Mouse (Mus musculus): ENCODE data around the gene Zfp865. TPM values are rescaled to one million over a fixed set of nuclear protein-coding genes. Genes with fewer than 3 reads are reported as not detected.
A peak's percentile ranks its signal among the peaks of the same experiment; 100 is the strongest.
"Not testable (repeated sequence)": the region's sequence is repeated elsewhere in the genome, so short reads cannot be mapped to it uniquely, and the experiment has no call there.

Zfp865 gene
- polyA plus RNA-seq, 1 experiment from 2014 or later = 3.5 TPM

GRCm38 (mm10) chr7:5061774-5062359 is 41.7 kb downstream of the Zfp865 start, which contains the start of gene U2af2:
Gene U2af2, plus strand, starts transcription at chr7:5062143.
- Histone ChIP-seq H3K4me3 (ENCODE audit: low read length) (peak within 1 kb of the TSS; percentile 61), H3K36me3 (ENCODE audit: control insufficient read depth, insufficient read depth, low read length) (peaks cover 6% of the 10 kb centered on the region; the same call in 1 of the 2 replicates), H3K4me2 (ENCODE audit: low read depth, low read length) (peak within 1 kb of the TSS; percentile 99), H3K27me3 (replicated peaks; ENCODE audit: control insufficient read depth, insufficient read depth, low read length) (peaks cover 13% of the 10 kb centered on the region), H3K27ac (ENCODE audit: low read length) (peak within 1 kb of the TSS; percentile 100), H3K4me1 (ENCODE audit: control insufficient read depth, insufficient read depth, low read length) (peaks cover 40% of the 10 kb centered on the region), H3K9me3 (ENCODE audit: control insufficient read depth, low read length) (no peaks in the 10 kb centered on the region), H3K9ac (ENCODE audit: low read depth, low read length) (peak within 1 kb of the TSS; percentile 97)
- under 1% methylated on average over 58 of the region's 65 CpGs for WGBS
- peak; percentile 79 for ATAC-seq

- peak overlapping the region; percentile 100 for H3K27ac ChIP-seq (ENCODE audit: low read length)
- ATAC-seq = peak; percentile 61
- H3K9ac ChIP-seq (ENCODE audit: low read depth, low read length) = peak overlapping the region; percentile 97
- WGBS = under 1% methylated on average over 49 of the region's 51 CpGs
- H3K36me3 ChIP-seq (ENCODE audit: control insufficient read depth, insufficient read depth, low read length) = peaks cover 6% of the 10 kb centered on the region; the same call in 1 of the 2 replicates
- no peaks in the 10 kb centered on the region for H3K9me3 ChIP-seq (ENCODE audit: control insufficient read depth, low read length)
- H3K27me3 ChIP-seq (replicated peaks; ENCODE audit: control insufficient read depth, insufficient read depth, low read length) = peaks cover 7% of the 10 kb centered on the region; the same call in 1 of the 2 replicates
- H3K4me1 ChIP-seq (ENCODE audit: control insufficient read depth, insufficient read depth, low read length) = peaks cover 42% of the 10 kb centered on the region
- peak overlapping the region; percentile 61 for H3K4me3 ChIP-seq (ENCODE audit: low read length)
- peak overlapping the region; percentile 72 for H3K4me2 ChIP-seq (ENCODE audit: low read depth, low read length)
These were observed 42.3 kb downstream of the Zfp865 start for GRCm38 (mm10) chr7:5062360-5063001.

- no peaks in the 10 kb centered on the region for H3K27me3 ChIP-seq (replicated peaks; ENCODE audit: control insufficient read depth, insufficient read depth, low read length)
- no peak for ATAC-seq
- H3K9ac ChIP-seq (ENCODE audit: low read depth, low read length) = no peak overlapping the region
- H3K4me2 ChIP-seq (ENCODE audit: low read depth, low read length) = no peak overlapping the region
- 94% methylated on average over 6 of the region's 6 CpGs for WGBS
- H3K36me3 ChIP-seq (ENCODE audit: control insufficient read depth, insufficient read depth, low read length) = peaks cover 12% of the 10 kb centered on the region
- H3K4me1 ChIP-seq (ENCODE audit: control insufficient read depth, insufficient read depth, low read length) = peaks cover 36% of the 10 kb centered on the region
- no peak overlapping the region for H3K4me3 ChIP-seq (ENCODE audit: low read length)
- H3K9me3 ChIP-seq (ENCODE audit: control insufficient read depth, low read length) = no peaks in the 10 kb centered on the region
- H3K27ac ChIP-seq (ENCODE audit: low read length) = no peak overlapping the region
These were observed 44.7 kb downstream of the Zfp865 start for GRCm38 (mm10) chr7:5064886-5065285.

GRCm38 (mm10) chr7:5073586-5073985 is 53.4 kb downstream of the Zfp865 start:
- no peak overlapping the region for H3K9ac ChIP-seq (ENCODE audit: low read depth, low read length)
- no peak overlapping the region for H3K4me2 ChIP-seq (ENCODE audit: low read depth, low read length)
- no peak for ATAC-seq
- peaks cover 33% of the 10 kb centered on the region for H3K36me3 ChIP-seq (ENCODE audit: control insufficient read depth, insufficient read depth, low read length)
- H3K4me3 ChIP-seq (ENCODE audit: low read length) = no peak overlapping the region
- 57% methylated on average over 1 of the region's 1 CpGs for WGBS
- no peaks in the 10 kb centered on the region for H3K27me3 ChIP-seq (replicated peaks; ENCODE audit: control insufficient read depth, insufficient read depth, low read length)
- no peaks in the 10 kb centered on the region for H3K9me3 ChIP-seq (ENCODE audit: control insufficient read depth, low read length)
- peaks cover 4% of the 10 kb centered on the region; the same call in 1 of the 2 replicates for H3K4me1 ChIP-seq (ENCODE audit: control insufficient read depth, insufficient read depth, low read length)
- no peak overlapping the region for H3K27ac ChIP-seq (ENCODE audit: low read length)

- Histone ChIP-seq H3K4me3 (ENCODE audit: low read length) (no peak overlapping the region), H3K4me1 (ENCODE audit: control insufficient read depth, insufficient read depth, low read length) (peaks cover 4% of the 10 kb centered on the region; the same call in 1 of the 2 replicates), H3K27me3 (replicated peaks; ENCODE audit: control insufficient read depth, insufficient read depth, low read length) (no peaks in the 10 kb centered on the region), H3K9ac (ENCODE audit: low read depth, low read length) (no peak overlapping the region), H3K36me3 (ENCODE audit: control insufficient read depth, insufficient read depth, low read length) (peaks cover 33% of the 10 kb centered on the region), H3K27ac (ENCODE audit: low read length) (no peak overlapping the region), H3K4me2 (ENCODE audit: low read depth, low read length) (no peak overlapping the region), H3K9me3 (ENCODE audit: control insufficient read depth, low read length) (no peaks in the 10 kb centered on the region)
- no peak for ATAC-seq
- 89% methylated on average over 5 of the region's 5 CpGs for WGBS
These were observed 54.8 kb downstream of the Zfp865 start for GRCm38 (mm10) chr7:5074984-5075383.

- Histone ChIP-seq H3K9ac (ENCODE audit: low read depth, low read length) (no peak overlapping the region), H3K36me3 (ENCODE audit: control insufficient read depth, insufficient read depth, low read length) (peaks cover 28% of the 10 kb centered on the region), H3K4me2 (ENCODE audit: low read depth, low read length) (no peak overlapping the region), H3K4me3 (ENCODE audit: low read length) (no peak overlapping the region), H3K27me3 (replicated peaks; ENCODE audit: control insufficient read depth, insufficient read depth, low read length) (no peaks in the 10 kb centered on the region), H3K27ac (ENCODE audit: low read length) (0 out of 2 replicates have a peak overlapping the region, but pooled peaks have one; percentile 41), H3K9me3 (ENCODE audit: control insufficient read depth, low read length) (no peaks in the 10 kb centered on the region), H3K4me1 (ENCODE audit: control insufficient read depth, insufficient read depth, low read length) (peaks cover 7% of the 10 kb centered on the region; the same call in 1 of the 2 replicates)
- ATAC-seq = no peak
- 61% methylated on average over 2 of the region's 2 CpGs for WGBS
These were observed 56.8 kb downstream of the Zfp865 start for GRCm38 (mm10) chr7:5076931-5077330.

GRCm38 (mm10) chr7:5079365-5080009 is 59.3 kb downstream of the Zfp865 start:
- peak; percentile 8 for ATAC-seq
- WGBS = 48% methylated on average over 9 of the region's 13 CpGs
- Histone ChIP-seq H3K27ac (ENCODE audit: low read length) (peak overlapping the region; percentile 97), H3K9ac (ENCODE audit: low read depth, low read length) (peak overlapping the region; percentile 99; the same call in 1 of the 2 replicates), H3K4me2 (ENCODE audit: low read depth, low read length) (peak overlapping the region; percentile 59), H3K36me3 (ENCODE audit: control insufficient read depth, insufficient read depth, low read length) (peaks cover 20% of the 10 kb centered on the region; the same call in 1 of the 2 replicates), H3K4me1 (ENCODE audit: control insufficient read depth, insufficient read depth, low read length) (peaks cover 10% of the 10 kb centered on the region), H3K4me3 (ENCODE audit: low read length) (peak overlapping the region; percentile 100)
- not testable (repeated sequence) for H3K27me3 ChIP-seq (replicated peaks; ENCODE audit: control insufficient read depth, insufficient read depth, low read length); H3K9me3 ChIP-seq (ENCODE audit: control insufficient read depth, low read length)

GRCm38 (mm10) chr7:5080010-5080751 is 60.0 kb downstream of the Zfp865 start, which contains the start of gene Epn1:
Gene Epn1, plus strand, starts transcription at chr7:5080235.
- Histone ChIP-seq H3K27ac (ENCODE audit: low read length) (peak within 1 kb of the TSS; percentile 97), H3K4me3 (ENCODE audit: low read length) (peak within 1 kb of the TSS; percentile 100), H3K9ac (ENCODE audit: low read depth, low read length) (peak within 1 kb of the TSS; percentile 99), H3K9me3 (ENCODE audit: control insufficient read depth, low read length) (no peaks in the 10 kb centered on the region), H3K36me3 (ENCODE audit: control insufficient read depth, insufficient read depth, low read length) (peaks cover 17% of the 10 kb centered on the region; the same call in 1 of the 2 replicates), H3K27me3 (replicated peaks; ENCODE audit: control insufficient read depth, insufficient read depth, low read length) (no peaks in the 10 kb centered on the region), H3K4me2 (ENCODE audit: low read depth, low read length) (peak within 1 kb of the TSS; percentile 73), H3K4me1 (ENCODE audit: control insufficient read depth, insufficient read depth, low read length) (peaks cover 10% of the 10 kb centered on the region)
- peak; percentile 94 for ATAC-seq
- WGBS = under 1% methylated on average over 80 of the region's 81 CpGs
